Mouse (Mus musculus): ENCODE results near the gene Ddx25. TPM values are rescaled to one million over a fixed set of nuclear protein-coding genes. Genes with fewer than 3 reads are reported as not detected.

The Ddx25 gene
- polyA plus RNA-seq, 1 experiment from 2014 or later = 0.38 TPM

GRCm38 (mm10) chr9:35516182-35516581, 42.1 kb downstream of the Ddx25 start:
- H3K27me3 ChIP-seq (ENCODE audit: control insufficient read depth, insufficient read depth, low read length) = no peaks in the 10 kb centered on the region
- 83% methylated on average over 5 of the region's 5 CpGs for WGBS
- TF ChIP-seq EP300 (optimal IDR thresholded peaks at IDR 0.05) = no peak
- TF ChIP-seq CTCF (IDR thresholded peaks at IDR 0.05; ENCODE audit: low read depth) = no peak
- no peak overlapping the region for H3K4me2 ChIP-seq (replicated peaks; ENCODE audit: low read depth)
- no peak overlapping the region for H3K9ac ChIP-seq (ENCODE audit: low read length)
- H3K4me3 ChIP-seq (ENCODE audit: low read depth, low read length) = no peak overlapping the region
- no peaks in the 10 kb centered on the region for H3K36me3 ChIP-seq (ENCODE audit: control insufficient read depth, insufficient read depth, low read length)
- no peak for DNase-seq (ENCODE audit: low spot score)
- H3K4me1 ChIP-seq (replicated peaks; ENCODE audit: control insufficient read depth, insufficient read depth) = no peaks in the 10 kb centered on the region
- no peak for ATAC-seq (ENCODE audit: low FRiP score, low TSS enrichment)
- H3K27ac ChIP-seq (replicated peaks) = no peak overlapping the region
- H3K9me3 ChIP-seq (ENCODE audit: control insufficient read depth, low read length) = no peaks in the 10 kb centered on the region

- Histone ChIP-seq H3K4me3 (ENCODE audit: low read depth, low read length) (no peak overlapping the region), H3K9me3 (ENCODE audit: control insufficient read depth, low read length) (no peaks in the 10 kb centered on the region), H3K9ac (ENCODE audit: low read length) (no peak overlapping the region), H3K4me2 (replicated peaks; ENCODE audit: low read depth) (no peak overlapping the region), H3K27me3 (ENCODE audit: control insufficient read depth, insufficient read depth, low read length) (no peaks in the 10 kb centered on the region), H3K36me3 (ENCODE audit: control insufficient read depth, insufficient read depth, low read length) (no peaks in the 10 kb centered on the region), H3K4me1 (replicated peaks; ENCODE audit: control insufficient read depth, insufficient read depth) (no peaks in the 10 kb centered on the region), H3K27ac (replicated peaks) (no peak overlapping the region)
- ATAC-seq (ENCODE audit: low FRiP score, low TSS enrichment) (no peak), DNase-seq (ENCODE audit: low spot score) (no peak)
- TF ChIP-seq CTCF (IDR thresholded peaks at IDR 0.05; ENCODE audit: low read depth) (no peak), EP300 (optimal IDR thresholded peaks at IDR 0.05) (no peak)
- 90% methylated on average over 4 of the region's 4 CpGs for WGBS
Measured at GRCm38 (mm10) chr9:35513900-35514299, 44.4 kb downstream of the Ddx25 start.

- H3K9ac ChIP-seq (ENCODE audit: low read length) = no peak overlapping the region
- DNase-seq (ENCODE audit: low spot score) (peak; percentile 40), ATAC-seq (ENCODE audit: low FRiP score, low TSS enrichment) (peak; percentile 65)
- H3K4me3 ChIP-seq (ENCODE audit: low read depth, low read length) = no peak overlapping the region
- H3K4me2 ChIP-seq (replicated peaks; ENCODE audit: low read depth) = no peak overlapping the region
- no peaks in the 10 kb centered on the region for H3K9me3 ChIP-seq (ENCODE audit: control insufficient read depth, low read length)
- H3K27me3 ChIP-seq (ENCODE audit: control insufficient read depth, insufficient read depth, low read length) = no peaks in the 10 kb centered on the region
- TF ChIP-seq EP300 (optimal IDR thresholded peaks at IDR 0.05) (no peak), CTCF (IDR thresholded peaks at IDR 0.05; ENCODE audit: low read depth) (no peak)
- H3K27ac ChIP-seq (replicated peaks) = no peak overlapping the region; the same call in 1 of the 2 replicates
- WGBS = 29% methylated on average over 8 of the region's 8 CpGs
- H3K36me3 ChIP-seq (ENCODE audit: control insufficient read depth, insufficient read depth, low read length) = no peaks in the 10 kb centered on the region
- H3K4me1 ChIP-seq (replicated peaks; ENCODE audit: control insufficient read depth, insufficient read depth) = no peaks in the 10 kb centered on the region
Measured at GRCm38 (mm10) chr9:35508234-35508633, 50.1 kb downstream of the Ddx25 start.

GRCm38 (mm10) chr9:35502361-35503000, 55.8 kb downstream of the Ddx25 start:
- no peaks in the 10 kb centered on the region for H3K36me3 ChIP-seq (ENCODE audit: control insufficient read depth, insufficient read depth, low read length)
- 92% methylated on average over 10 of the region's 10 CpGs for WGBS
- H3K27me3 ChIP-seq (ENCODE audit: control insufficient read depth, insufficient read depth, low read length) = no peaks in the 10 kb centered on the region

DNA sequence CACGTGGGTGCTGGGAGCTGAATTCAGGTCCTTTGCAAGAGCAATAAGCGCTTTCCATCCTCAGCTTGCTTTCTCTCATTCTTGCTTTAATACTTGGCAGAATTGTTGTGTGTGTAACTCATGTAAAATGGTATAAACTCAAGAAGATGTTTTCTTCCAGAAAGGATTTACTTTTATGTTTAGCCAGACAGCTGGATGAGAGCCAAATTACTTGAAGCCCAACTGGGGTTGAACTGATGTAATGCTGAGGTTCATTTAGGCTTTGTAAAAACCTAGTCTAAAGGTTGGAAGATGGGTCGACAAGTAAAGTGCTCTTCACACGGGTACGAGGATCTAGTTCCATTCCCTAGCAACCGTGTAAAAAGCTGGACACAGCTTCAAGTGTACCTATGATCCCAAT, 58.4 kb downstream of the Ddx25 start:
- Histone ChIP-seq H3K27ac (replicated peaks) (no peak overlapping the region), H3K4me2 (replicated peaks; ENCODE audit: low read depth) (no peak overlapping the region), H3K4me3 (ENCODE audit: low read depth, low read length) (no peak overlapping the region), H3K9me3 (ENCODE audit: control insufficient read depth, low read length) (no peaks in the 10 kb centered on the region), H3K27me3 (ENCODE audit: control insufficient read depth, insufficient read depth, low read length) (no peaks in the 10 kb centered on the region), H3K36me3 (ENCODE audit: control insufficient read depth, insufficient read depth, low read length) (no peaks in the 10 kb centered on the region), H3K9ac (ENCODE audit: low read length) (no peak overlapping the region), H3K4me1 (replicated peaks; ENCODE audit: control insufficient read depth, insufficient read depth) (no peaks in the 10 kb centered on the region)
- WGBS = 67% methylated on average over 6 of the region's 6 CpGs
- DNase-seq (ENCODE audit: low spot score) = no peak
- TF ChIP-seq EP300 (optimal IDR thresholded peaks at IDR 0.05) (no peak), CTCF (IDR thresholded peaks at IDR 0.05; ENCODE audit: low read depth) (no peak)
- no peak for ATAC-seq (ENCODE audit: low FRiP score, low TSS enrichment)

More at GRCm38 (mm10) chr9:35502361-35503000, 55.8 kb downstream of the Ddx25 start:
- Histone ChIP-seq H3K4me3 (ENCODE audit: low read depth, low read length) (no peak overlapping the region), H3K4me1 (replicated peaks; ENCODE audit: control insufficient read depth, insufficient read depth) (no peaks in the 10 kb centered on the region), H3K4me2 (replicated peaks; ENCODE audit: low read depth) (no peak overlapping the region), H3K9ac (ENCODE audit: low read length) (no peak overlapping the region), H3K27ac (replicated peaks) (no peak overlapping the region), H3K9me3 (ENCODE audit: control insufficient read depth, low read length) (no peaks in the 10 kb centered on the region)
- DNase-seq (ENCODE audit: low spot score) = no peak
- ATAC-seq (ENCODE audit: low FRiP score, low TSS enrichment) = no peak
- TF ChIP-seq EP300 (optimal IDR thresholded peaks at IDR 0.05) (no peak), CTCF (IDR thresholded peaks at IDR 0.05; ENCODE audit: low read depth) (no peak)

GRCm38 (mm10) chr9:35495471-35495870, 62.9 kb downstream of the Ddx25 start:
- Histone ChIP-seq H3K4me2 (replicated peaks; ENCODE audit: low read depth) (no peak overlapping the region), H3K4me1 (replicated peaks; ENCODE audit: control insufficient read depth, insufficient read depth) (no peaks in the 10 kb centered on the region), H3K27me3 (ENCODE audit: control insufficient read depth, insufficient read depth, low read length) (no peaks in the 10 kb centered on the region), H3K36me3 (ENCODE audit: control insufficient read depth, insufficient read depth, low read length) (no peaks in the 10 kb centered on the region; the same call in 1 of the 2 replicates), H3K9ac (ENCODE audit: low read length) (no peak overlapping the region), H3K27ac (replicated peaks) (no peak overlapping the region), H3K4me3 (ENCODE audit: low read depth, low read length) (no peak overlapping the region), H3K9me3 (ENCODE audit: control insufficient read depth, low read length) (no peaks in the 10 kb centered on the region)
- 85% methylated on average over 3 of the region's 3 CpGs for WGBS
- ATAC-seq (ENCODE audit: low FRiP score, low TSS enrichment) (no peak), DNase-seq (ENCODE audit: low spot score) (no peak)
- TF ChIP-seq CTCF (IDR thresholded peaks at IDR 0.05; ENCODE audit: low read depth) = no peak
- TF ChIP-seq EP300 (optimal IDR thresholded peaks at IDR 0.05) = no peak

All from stomach, postnatal 0 days (tissue).